Mouse (Mus musculus) naive thymus-derived CD4-positive, alpha-beta T cell, adult 2 months (primary cell): Measurements from ENCODE around the gene Fam171b.

Source experiments
- DNase-seq: peaks from one replicate; pipeline ENCODE4 v3.0.0-alpha.2; 2011; ENCODE audit warnings: low read depth

Fam171b gene

DNA sequence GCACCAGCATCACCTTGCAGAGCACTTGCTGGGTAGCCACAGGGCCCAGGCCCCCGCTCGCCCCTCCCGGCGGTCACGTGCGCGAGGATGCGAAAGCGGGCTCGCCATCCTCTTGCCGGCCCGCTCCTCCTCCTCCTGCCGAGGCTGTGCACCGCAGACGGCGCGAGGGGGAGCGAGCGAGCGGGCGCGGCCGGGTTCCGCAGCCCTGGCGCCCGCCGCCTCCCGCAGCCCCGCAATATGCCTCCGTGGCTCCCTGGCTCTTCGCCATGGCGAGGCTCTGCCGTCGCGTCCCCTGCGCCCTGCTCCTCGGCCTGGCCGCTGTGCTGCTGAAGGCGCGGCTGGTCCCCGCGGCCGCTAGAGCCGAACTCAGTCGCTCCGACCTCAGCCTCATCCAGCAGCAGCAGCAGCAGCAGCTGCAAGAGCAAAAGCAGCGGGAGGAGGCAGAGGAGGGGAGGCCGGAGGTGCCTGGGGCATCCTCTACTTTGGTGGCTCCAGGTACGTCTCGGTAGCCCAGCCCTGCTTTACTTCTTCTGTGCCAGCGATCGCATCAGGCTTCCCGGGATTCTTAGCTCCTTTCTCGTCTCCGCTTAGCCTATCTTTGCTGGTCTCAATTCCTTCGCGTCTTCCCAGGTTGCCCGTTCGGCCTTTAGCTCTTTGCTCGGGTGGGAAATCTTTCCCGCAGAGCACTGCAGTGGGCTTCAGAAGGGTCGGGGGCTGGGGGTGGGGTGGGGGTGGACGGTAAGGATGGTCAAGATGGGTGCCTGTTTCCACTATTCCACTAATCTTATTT is at the start of gene Fam171b:
TSS of gene Fam171b (plus strand) at position 154 of the 790 bp plus-strand sequence.
- DNase-seq: peak; percentile 47

DNA sequence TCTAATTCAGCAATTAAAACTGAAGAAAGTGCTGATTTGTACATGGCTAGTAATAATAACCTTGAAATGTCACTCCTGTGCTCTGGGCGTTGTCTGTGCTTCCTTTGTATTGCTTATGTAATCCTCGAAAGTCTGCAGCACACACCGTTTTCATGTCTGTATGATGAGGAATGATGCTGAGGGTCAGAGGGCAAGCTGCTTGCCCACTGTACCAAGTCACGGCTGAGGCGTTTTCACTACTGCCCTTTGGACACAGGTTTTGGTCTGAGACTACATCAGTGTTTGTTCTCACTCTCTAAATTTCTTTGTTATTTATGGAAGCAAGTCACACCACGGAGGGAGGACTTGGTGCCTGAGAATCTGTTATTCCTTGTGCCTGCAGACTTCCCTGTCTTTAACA is 46.4 kb upstream of the Fam171b start:
- no peak for DNase-seq

DNA sequence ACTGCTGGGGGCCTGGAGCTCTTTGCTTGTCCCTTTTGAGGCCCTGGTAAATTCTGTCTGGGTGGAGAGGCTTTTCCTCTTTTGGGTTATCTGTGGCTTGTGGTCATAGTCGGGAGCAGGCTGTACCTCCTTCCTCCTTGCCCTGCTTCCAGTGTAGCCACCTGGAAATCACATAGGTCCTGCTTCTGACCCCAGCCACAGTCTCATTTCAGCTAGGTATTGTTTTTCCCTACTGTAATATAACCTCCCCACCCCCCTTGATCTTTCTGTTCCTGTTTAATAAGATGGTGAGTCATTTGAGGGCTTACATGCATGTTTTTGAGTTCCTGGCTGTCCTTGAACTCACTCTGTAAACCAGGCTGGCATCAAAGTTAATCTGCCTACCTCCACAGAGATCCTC is 45.6 kb upstream of the Fam171b start:
- DNase-seq: no peak

DNA sequence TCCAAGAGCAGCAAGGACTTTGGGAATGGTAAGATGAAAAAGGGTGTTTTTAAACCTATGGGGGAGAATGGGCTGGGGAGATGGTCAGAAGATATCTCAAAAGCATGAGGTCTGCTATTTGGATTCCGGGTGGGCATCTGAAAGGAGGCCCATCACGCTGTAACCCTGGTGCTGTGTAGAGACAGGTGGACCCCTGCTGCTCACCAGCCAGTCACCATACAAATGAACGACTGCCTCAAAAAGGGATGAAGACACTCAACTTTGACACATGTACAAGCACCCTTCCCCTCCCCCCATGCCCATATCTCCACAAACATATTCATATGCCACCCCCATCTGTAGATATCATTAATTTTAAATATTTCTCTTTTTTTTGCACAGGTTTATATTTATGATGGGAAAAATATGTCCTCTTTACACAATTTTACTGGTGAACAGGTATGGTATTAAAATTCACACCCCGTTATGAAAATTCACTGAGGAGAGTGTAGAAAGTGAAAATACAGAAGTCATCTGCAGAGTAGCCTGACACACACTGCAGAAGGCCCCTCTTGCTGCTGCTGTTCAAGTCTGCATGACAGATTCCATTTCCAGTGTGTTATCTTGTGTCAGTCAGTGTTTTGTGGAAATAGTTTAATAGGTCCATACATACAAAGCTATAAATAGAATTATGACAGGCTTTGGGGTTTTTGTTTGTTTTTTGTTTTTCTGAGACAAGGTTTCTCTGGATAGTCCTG is 44.0 kb upstream of the Fam171b start:
- no peak for DNase-seq

- DNase-seq: peak; percentile 73
These were observed 41.2 kb upstream of the Fam171b start for GRCm38 (mm10) chr2:83771155-83771812.

GRCm38 (mm10) chr2:83791330-83792073 is 20.9 kb upstream of the Fam171b start:
- no peak for DNase-seq

- no peak for DNase-seq
These were observed 20.3 kb upstream of the Fam171b start for GRCm38 (mm10) chr2:83792102-83792501.

GRCm38 (mm10) chr2:83795766-83796165 is 16.7 kb upstream of the Fam171b start:
- DNase-seq: no peak

- DNase-seq: no peak
These were observed 14.4 kb upstream of the Fam171b start for GRCm38 (mm10) chr2:83797902-83798497.

- DNase-seq: peak; percentile 7
These were observed 947 bp downstream of the Fam171b start for GRCm38 (mm10) chr2:83813273-83813892.

DNA sequence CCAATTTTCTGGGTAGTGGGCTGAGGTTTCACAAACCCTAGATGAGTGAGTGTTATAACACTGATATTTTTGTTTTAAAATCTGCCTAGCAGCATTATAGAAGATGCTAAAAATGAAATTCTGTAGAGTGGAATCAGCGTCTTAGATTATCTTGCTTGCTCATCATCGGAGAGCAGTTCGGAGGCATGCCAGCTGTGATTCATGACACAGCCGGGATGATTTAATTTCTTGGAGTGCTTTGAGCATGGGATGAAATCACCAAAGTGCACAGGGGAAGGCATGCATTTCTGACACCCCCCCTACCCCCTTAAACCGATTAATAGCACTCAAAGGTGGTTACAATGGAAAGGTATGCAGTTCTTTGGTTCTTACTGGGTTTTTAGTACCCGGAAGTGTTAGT is 1.6 kb downstream of the Fam171b start:
- no peak for DNase-seq

GRCm38 (mm10) chr2:83816147-83816546 is 3.7 kb downstream of the Fam171b start:
- DNase-seq: no peak

DNA sequence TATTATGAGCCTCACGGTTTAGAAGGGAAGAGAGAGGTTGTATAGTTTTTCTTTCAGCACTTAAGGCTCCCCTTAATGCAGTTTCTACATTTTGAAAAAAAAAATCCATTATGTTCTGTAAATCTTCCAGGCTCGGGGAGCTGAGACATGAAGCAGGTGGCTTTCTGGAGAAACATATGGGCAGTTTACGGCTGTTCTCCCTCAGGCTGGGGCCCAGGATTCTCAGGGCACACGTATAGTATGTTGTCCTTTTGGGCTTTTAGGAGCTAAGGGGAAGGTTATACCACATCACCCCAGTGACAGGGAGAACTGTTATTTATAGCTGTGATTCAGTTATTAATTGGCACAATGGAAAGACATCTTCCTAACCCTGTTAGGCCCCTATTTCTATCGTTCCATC is 12.7 kb downstream of the Fam171b start:
- DNase-seq: no peak

DNA sequence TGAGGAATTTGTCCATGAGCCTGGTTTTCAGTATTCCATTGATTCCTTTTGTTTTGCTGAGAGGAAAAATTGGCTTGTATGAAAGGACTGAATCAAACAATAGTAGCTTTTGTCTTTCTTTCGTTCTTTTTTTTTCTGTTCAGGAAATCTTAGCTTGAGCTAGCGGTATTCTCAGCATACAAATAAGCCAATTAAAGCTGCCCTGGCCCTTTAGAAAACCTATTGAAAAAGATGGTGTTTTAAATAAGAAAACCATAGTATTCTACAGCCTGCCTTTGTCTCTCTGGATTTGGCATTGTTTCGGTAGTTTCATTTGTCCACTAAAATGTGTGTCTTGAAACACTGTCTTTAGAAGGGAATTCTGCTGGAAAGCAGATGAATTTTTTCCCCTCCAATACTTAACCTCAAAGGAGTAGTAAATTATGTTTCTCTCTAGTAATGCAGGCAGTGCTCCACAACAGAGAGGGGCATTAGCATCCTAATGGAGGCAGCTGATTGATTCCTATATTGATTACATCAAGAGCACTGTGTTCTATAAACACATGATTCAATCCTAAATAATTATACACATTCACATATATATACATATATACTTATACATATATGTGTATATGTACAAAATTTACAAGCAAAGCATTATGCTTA is 16.6 kb downstream of the Fam171b start:
- no peak for DNase-seq

DNA sequence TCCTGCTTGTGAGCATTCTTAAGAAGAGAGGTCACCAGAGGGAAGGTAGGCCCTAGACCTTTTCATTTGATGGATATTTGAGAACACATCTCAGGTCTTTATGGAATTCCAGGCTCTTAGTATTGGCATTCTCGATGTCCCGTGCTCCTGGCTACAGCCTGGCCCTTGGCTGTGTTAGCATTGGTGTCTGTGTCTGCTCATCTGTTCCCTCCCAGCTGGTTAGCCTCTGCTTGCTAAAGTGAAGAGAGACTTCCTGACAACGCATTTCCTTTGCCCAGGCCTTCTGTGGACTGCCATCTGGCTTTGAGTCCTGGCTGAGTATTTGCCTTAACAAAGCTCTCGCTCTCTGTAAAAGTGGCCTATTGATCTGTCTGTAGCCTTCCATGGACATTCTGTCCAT is 20.5 kb downstream of the Fam171b start:
- DNase-seq: no peak

DNA sequence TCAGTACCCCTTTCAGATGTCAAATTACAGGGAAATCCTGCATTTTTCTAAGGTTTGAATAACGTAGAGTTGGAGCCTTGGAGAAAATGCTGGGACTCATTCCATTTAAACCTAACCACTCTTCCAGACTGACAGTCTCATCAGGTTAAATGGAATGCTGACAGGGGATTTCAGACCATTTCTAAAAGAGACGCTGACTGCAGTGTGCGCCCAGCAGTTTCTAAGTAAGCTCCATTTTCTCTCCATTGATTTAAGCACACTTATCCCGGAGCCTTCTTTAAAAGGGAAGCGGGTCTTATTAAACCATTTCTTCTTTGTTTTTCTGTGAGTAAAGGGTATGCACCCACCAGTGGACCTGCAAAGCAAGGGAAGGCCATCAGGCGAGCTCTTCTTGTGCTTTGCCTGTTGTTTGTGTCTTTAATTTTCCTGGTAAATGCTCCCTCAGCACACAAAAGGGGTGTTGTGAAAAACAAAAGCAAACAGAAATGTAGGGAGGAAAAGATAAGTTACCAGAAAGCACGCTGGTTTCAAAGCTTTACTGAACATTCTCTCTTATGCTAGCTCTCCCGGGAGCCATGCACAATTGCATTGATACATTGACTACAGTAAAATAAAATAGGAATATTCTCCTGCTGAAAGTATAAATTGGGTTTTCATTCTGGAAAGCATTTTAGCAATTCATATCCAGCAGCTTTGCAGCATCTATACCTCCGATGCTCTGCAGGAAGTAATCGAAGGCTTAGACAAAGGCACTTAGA is 23.1 kb downstream of the Fam171b start:
- no peak for DNase-seq

- no peak for DNase-seq
These were observed 36.1 kb downstream of the Fam171b start for GRCm38 (mm10) chr2:83848495-83848894.

GRCm38 (mm10) chr2:83853423-83853822 is 41.0 kb downstream of the Fam171b start:
- no peak for DNase-seq

- DNase-seq: no peak
These were observed 43.8 kb downstream of the Fam171b start for GRCm38 (mm10) chr2:83856236-83856635.

DNA sequence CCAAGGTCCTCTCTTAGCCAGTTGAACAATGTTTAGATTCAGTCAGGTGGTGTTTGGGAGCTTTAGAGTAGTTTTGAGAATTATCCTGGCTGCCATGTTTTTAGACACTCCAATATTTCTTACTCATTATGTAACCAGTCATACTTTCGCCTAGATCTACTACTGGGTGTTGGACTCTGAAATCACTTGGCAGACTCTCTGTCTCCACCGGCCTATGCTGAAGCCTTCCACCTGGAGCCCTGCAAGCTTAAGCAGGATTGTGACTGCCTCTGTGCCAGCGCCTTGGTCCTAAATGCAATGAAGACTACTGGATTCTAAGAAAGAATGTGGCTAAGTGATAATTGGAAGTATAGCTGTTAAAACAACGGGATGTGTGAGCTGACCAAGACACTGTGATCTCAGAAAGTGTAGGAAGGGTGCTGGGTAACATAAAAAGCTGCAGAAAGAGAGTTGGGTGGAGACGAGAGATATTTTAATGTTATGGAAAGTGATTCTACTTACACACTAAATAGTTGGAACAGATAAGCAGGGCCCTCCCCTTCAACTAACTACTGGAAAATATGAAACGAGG is 71.5 kb downstream of the Fam171b start:
- DNase-seq: no peak
